Mouse (Mus musculus) cerebellum, postnatal 14 days (tissue): ENCODE measurements around the gene Grb10.

ENCODE experiments used
- DNase-seq, 2 experiments: peaks; one replicate each; pipeline ENCODE4 v3.0.0; 2021; ENCODE audit warnings: mixed read lengths in 2 of 2

Grb10 gene

GRCm38 (mm10) chr11:11966220-11966619 is 72.3 kb downstream of the Grb10 start:
- DNase-seq: no peak

DNA sequence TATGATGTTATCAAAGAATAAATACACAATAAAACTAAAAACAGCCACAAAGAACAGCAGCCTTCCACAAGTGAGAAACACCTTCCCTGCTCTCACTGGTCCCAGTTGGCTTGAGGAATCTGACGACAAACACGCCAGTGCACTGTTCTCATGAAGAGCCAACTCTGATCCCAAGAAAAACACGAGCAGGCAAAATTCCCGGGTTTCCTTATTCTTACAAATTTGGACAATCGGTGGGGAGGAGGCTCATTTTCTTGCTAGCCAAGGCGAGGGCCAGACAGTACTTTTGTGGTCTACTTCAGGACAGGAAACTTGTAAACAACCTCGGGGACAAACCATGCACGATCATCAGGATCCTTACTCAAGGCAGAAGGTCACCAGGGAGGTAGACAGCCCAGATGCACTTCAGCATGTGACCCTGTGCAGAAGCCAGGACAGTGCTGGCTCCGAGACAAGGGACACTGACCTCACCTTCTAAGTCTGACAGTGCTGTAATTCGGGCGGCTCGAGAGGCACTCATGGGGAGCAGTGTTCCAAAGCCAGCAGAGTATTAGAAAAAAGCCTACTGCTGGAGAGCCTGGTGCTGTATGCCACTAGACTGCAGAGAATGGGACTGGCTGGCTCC is 72.9 kb downstream of the Grb10 start:
- DNase-seq: no peak

- DNase-seq: no peak
Measured at GRCm38 (mm10) chr11:11964729-11965128, 73.8 kb downstream of the Grb10 start.

- no peak for DNase-seq
Measured at GRCm38 (mm10) chr11:11963587-11963986, 74.9 kb downstream of the Grb10 start.

DNA sequence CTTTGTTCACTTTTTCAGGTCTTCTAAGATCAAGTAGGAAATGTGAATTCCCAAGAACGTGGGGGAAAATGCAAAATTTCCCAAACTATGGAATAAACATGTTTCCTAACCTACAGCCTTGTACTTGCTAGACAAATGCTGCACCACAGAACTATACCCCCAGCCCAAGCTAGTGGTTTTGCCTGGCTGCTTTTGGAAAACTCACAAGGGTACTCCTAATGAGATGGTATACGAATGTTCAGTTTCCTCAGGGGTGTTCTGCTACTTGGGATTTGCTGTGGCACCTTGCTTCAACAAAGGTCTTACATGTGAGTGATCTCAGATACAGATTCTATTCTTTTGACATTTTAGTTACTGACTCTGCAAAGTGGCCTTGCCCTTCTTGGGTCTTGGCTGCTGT is 75.4 kb downstream of the Grb10 start:
- DNase-seq: no peak

- peak in 1 of 2 experiments; percentile 27 for DNase-seq
Measured at GRCm38 (mm10) chr11:11962629-11962954, 75.9 kb downstream of the Grb10 start.

- peak; percentile 13 to 32 for DNase-seq
Measured at GRCm38 (mm10) chr11:11961917-11962628, 76.4 kb downstream of the Grb10 start.

- DNase-seq: no peak
Measured at GRCm38 (mm10) chr11:11960858-11961257, 77.6 kb downstream of the Grb10 start.

DNA sequence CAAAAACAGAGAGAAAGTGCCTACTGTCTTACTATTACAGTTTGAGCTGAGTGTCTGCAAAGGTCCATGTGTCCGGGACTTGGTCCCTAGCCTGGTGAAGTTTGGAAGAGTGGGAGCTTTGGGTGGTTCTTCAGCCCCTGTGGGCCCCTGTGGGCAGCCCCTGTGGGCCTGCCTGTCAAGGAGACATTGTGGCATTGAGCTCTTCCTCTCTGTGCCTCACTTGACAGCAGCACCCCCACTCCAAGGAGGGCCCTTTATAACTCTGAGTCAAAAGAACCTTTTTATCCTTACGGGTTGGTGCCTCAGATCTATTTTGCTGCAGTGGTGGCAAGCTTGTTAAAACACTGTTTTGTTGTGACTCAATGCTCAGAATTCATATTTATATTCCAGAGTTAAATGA is 78.3 kb downstream of the Grb10 start:
- no peak for DNase-seq

GRCm38 (mm10) chr11:11958479-11958878 is 80.0 kb downstream of the Grb10 start:
- no peak for DNase-seq

DNA sequence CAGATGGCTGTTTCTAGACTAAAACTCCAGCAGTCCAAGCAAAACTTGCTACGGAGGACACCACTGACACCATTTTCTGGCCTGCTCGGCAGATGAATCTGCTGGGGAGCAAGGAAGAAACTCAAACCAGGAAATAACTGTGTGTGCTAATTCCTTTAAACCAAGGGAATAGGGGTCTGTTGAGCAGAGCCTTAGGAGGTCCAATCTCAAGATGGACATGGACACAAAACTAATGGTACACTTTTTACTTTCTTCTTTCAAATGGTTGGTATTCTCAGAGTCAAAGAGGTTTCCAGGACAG is 80.5 kb downstream of the Grb10 start:
- no peak for DNase-seq

- no peak for DNase-seq
Measured at GRCm38 (mm10) chr11:11957211-11958060, 81.0 kb downstream of the Grb10 start.

- DNase-seq: no peak
Measured at GRCm38 (mm10) chr11:11955783-11956182, 82.7 kb downstream of the Grb10 start.

DNA sequence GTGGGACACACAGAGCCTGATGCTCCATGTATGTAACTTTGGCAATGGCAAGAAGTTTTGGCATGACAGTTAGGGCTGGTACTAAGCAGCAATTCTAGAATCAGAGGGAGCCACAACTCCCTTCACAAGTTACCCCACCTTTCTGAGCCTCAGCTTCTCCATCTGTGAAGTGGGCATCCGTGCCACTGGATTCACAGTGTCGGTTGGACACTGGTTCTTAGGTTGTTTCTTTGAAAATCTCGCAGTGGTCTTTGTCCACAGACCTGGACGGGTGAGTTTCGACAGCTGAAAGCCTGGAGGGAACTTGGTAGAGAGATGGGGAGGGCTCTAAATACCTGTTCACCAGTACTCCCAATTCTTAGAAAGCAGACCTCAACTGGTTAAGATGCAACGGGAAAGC is 83.9 kb downstream of the Grb10 start:
- DNase-seq: no peak

- DNase-seq: no peak
Measured at GRCm38 (mm10) chr11:11954115-11954438, 84.4 kb downstream of the Grb10 start.

GRCm38 (mm10) chr11:11953364-11954114 is 84.9 kb downstream of the Grb10 start:
- DNase-seq: no peak

- DNase-seq: no peak
Measured at GRCm38 (mm10) chr11:11952569-11952968, 85.9 kb downstream of the Grb10 start.

GRCm38 (mm10) chr11:11948988-11949365 is 89.5 kb downstream of the Grb10 start:
- no peak for DNase-seq

GRCm38 (mm10) chr11:11948321-11948987 is 90.0 kb downstream of the Grb10 start:
- no peak for DNase-seq

GRCm38 (mm10) chr11:11947857-11948256 is 90.6 kb downstream of the Grb10 start:
- DNase-seq: no peak

- DNase-seq: no peak
Measured at GRCm38 (mm10) chr11:11945766-11946165, 92.7 kb downstream of the Grb10 start.

- no peak for DNase-seq
Measured at GRCm38 (mm10) chr11:11944814-11945213, 93.7 kb downstream of the Grb10 start.

GRCm38 (mm10) chr11:11944082-11944349 is 94.5 kb downstream of the Grb10 start:
- no peak for DNase-seq
